Mouse (Mus musculus) heart, adult 2 months (tissue): Measurements from ENCODE around the gene Per3. TPM values are rescaled to one million over a fixed set of nuclear protein-coding genes. Genes with fewer than 3 reads are reported as not detected.
A peak's percentile ranks its signal among the peaks of the same experiment; 100 is the strongest.

ENCODE experiments used
- DNase-seq, 2 experiments: peaks; one replicate each; pipeline ENCODE4 v3.0.0; 2021
- H3K27ac ChIP-seq: fragments of 200-600 bp; 2 replicates; pipeline ENCODE4 v1.8.1; 2022
- H3K27me3 ChIP-seq: fragments of 200-500 bp; 2 replicates; pipeline ENCODE4 v1.6.1; 2012; ENCODE audit warnings: mild to moderate bottlenecking, low read length, inconsistent platforms, mixed read lengths; ENCODE audit not compliant: control insufficient read depth, insufficient read depth
- H3K36me3 ChIP-seq: fragments of 200-500 bp; 2 replicates; pipeline ENCODE4 v1.6.1; 2012; ENCODE audit warnings: low read length, inconsistent platforms; ENCODE audit not compliant: control insufficient read depth, insufficient read depth
- H3K4me1 ChIP-seq: fragments of 200-500 bp; 2 replicates; pipeline ENCODE4 v1.6.1; 2011; ENCODE audit warnings: low read length; ENCODE audit not compliant: control insufficient read depth, insufficient read depth
- H3K4me3 ChIP-seq: fragments of 200-600 bp; 2 replicates; pipeline ENCODE4 v1.8.1; 2022
- H3K79me2 ChIP-seq: fragments of 200-500 bp; replicated peaks from 2 replicates; pipeline ENCODE4 v1.6.1; 2012; ENCODE audit warnings: mild to moderate bottlenecking, inconsistent platforms, low read length, moderate library complexity, mixed read lengths; ENCODE audit not compliant: control insufficient read depth, insufficient read depth
- H3K9ac ChIP-seq: fragments of 200-500 bp; 2 replicates; pipeline ENCODE4 v1.6.1; 2012; ENCODE audit warnings: low read depth, mild to moderate bottlenecking, control low read depth, inconsistent platforms, low read length, mixed read lengths
- CTCF ChIP-seq: fragments of 200-600 bp; IDR thresholded peaks from 2 replicates; pipeline ENCODE4 v1.8.1; 2022; ENCODE audit warnings: antibody characterized with exemption, mild to moderate bottlenecking, moderate library complexity
- EP300 ChIP-seq: fragments of 200-500 bp; IDR thresholded peaks from 2 replicates; pipeline ENCODE4 v1.6.1; 2011; ENCODE audit warnings: low read depth, low read length, control low read depth; ENCODE audit not compliant: insufficient read depth
- POLR2A ChIP-seq: fragments of 200-500 bp; IDR thresholded peaks from 2 replicates; pipeline ENCODE4 v1.6.1; 2011; ENCODE audit warnings: mild to moderate bottlenecking, low read depth, low read length, control low read depth; ENCODE audit not compliant: insufficient read depth
- WGBS: fragments of 180-500 bp; shearing (Covaris S2); methylation state at CpG from one replicate; pipeline ENCODE4 v1.1.7; 2018; 5-methylcytosine and 5-hydroxymethylcytosine counted together
- intact Hi-C: fragments of 180-260 bp; cut with DNase I; formaldehyde crosslinking; loops from one replicate; pipeline ENCODE4 v1.15.1; 2025
- polyA plus RNA-seq: library from polyadenylated mRNA; depleted of rRNA; stranded (reverse); fragments of >200 nt; gene quantifications from 2 replicates; pipeline ENCODE4 v1.2.3, GENCODE M21; 2012
- total RNA-seq, 2 experiments: library from RNA; stranded (reverse); gene quantifications; 2 replicates each; pipeline ENCODE4 v1.2.3; 2021

The Per3 gene
- total and polyA plus RNA-seq, 3 experiments = 2.2 to 12.2 (median 11.1) TPM

DNA sequence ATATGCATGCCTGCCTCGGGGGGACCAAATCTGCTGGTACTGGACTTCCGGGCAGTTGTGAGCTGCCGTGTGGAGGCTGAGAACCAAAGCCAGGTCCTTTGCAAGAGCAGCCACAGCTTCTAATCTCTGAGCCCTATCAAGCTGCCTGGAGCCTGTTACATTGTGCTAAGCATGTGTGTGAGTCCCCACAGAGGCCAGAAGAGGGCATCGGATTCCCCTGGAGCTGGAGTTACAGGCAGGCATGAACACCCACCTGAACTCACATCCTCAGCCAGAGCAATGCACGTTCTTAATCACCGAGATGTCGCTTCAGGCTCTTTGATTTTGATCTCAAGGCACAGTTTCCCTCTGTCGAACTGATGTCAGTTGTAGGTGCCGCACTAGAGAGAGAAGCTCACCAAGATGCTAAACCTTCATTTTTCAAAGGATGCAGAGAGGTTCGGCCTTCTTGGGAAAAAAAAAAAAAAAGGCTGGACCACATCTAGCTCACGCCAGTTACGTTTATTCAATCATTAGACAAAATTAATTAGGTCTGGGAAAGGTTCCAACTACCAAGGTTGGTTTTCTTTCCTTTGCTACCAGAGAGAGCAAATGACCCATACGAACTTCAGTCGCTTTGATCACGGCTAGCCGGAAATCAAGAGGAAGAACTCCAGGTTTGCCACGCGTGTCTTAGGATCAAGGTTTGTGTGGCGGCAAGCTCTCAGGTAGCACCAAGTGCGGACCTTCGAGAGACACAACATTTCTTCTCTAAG is 66.1 kb downstream of the Per3 start:
- no peaks in the 10 kb centered on the region for H3K36me3 ChIP-seq
- no peaks in the 10 kb centered on the region for H3K79me2 ChIP-seq
- H3K27me3 ChIP-seq = no peaks in the 10 kb centered on the region
- intact Hi-C loops = no loop called here
- 89% methylated on average over 21 of the region's 21 CpGs for WGBS
- TF ChIP-seq POLR2A (no peak), EP300 (no peak), CTCF (no peak)
- H3K9ac ChIP-seq = no peak overlapping the region
- no peak for DNase-seq
- H3K27ac ChIP-seq = no peak overlapping the region
- H3K4me1 ChIP-seq = no peaks in the 10 kb centered on the region
- no peak overlapping the region for H3K4me3 ChIP-seq

DNA sequence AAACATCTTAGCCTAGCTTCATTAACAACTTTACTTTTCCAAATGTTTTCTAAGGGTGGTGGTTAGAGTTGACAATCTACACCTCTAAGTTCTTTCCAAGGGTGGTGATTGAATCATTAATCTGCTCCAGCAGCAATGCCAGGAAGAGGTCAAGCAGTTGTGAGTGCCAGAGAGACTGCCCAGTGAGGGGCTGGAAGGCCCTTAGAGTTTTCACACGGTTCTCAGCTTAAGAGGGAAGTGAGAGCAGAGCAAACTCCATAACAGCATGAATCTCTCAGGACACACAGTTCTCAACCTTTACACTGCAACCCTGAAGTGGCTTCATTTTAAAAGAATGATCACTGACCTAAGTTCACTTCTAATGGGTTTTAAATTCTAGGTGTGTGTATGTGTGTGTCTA is 69.3 kb downstream of the Per3 start:
- Histone ChIP-seq H3K4me3 (no peak overlapping the region), H3K4me1 (no peaks in the 10 kb centered on the region), H3K79me2 (no peaks in the 10 kb centered on the region), H3K36me3 (no peaks in the 10 kb centered on the region), H3K27me3 (no peaks in the 10 kb centered on the region), H3K27ac (no peak overlapping the region), H3K9ac (no peak overlapping the region)
- WGBS = 16% methylated on average over 1 of the region's 1 CpGs
- no peak for DNase-seq
- TF ChIP-seq EP300 (no peak), CTCF (no peak), POLR2A (no peak)
- intact Hi-C loops = no loop called here

DNA sequence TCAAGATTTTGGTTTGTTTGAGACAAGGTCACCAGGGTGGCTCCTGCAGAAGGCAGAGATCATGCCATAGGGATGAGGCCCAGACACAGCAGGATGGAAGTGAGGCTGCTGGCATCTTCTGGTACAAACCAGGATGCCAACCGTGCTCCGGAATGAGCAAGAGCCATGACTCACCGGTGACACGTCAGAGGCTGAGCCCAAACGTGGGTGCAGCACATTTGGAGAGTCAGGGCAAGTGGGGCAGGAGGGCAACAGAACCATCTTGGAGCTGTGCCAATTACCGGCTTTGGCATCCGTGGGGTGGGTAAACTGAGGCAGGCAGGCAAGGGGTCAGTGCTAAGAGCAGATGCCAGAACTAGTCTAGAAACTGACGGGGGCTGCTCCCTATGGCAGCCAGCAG is 71.2 kb downstream of the Per3 start:
- no peak overlapping the region for H3K4me3 ChIP-seq
- no peaks in the 10 kb centered on the region for H3K4me1 ChIP-seq
- 76% methylated on average over 8 of the region's 8 CpGs for WGBS
- TF ChIP-seq CTCF (no peak), EP300 (no peak), POLR2A (no peak)
- intact Hi-C loops = no loop called here
- H3K79me2 ChIP-seq = no peaks in the 10 kb centered on the region
- no peak overlapping the region for H3K9ac ChIP-seq
- H3K27ac ChIP-seq = no peak overlapping the region
- H3K27me3 ChIP-seq = no peaks in the 10 kb centered on the region
- DNase-seq = no peak
- H3K36me3 ChIP-seq = no peaks in the 10 kb centered on the region

DNA sequence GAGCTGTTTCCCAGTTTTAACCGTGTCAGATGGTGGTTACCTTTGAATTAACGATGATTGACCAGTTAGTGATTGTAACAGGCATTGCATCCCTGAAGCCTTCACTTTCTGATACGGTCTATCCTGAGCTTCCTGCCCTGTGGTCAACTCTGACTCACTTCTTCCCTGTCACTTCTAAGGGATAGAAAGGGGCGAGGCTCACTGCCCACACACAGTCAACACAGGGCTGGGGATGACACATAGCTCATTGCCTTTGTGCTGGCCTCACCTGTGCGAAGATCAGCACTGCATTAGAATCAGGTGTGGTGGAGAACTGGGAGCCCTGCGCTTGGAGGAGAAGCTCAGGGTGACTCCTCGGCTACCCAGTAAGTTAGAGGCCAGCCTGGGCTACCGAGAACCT is 75.5 kb downstream of the Per3 start:
- Histone ChIP-seq H3K4me1 (no peaks in the 10 kb centered on the region), H3K36me3 (no peaks in the 10 kb centered on the region), H3K4me3 (no peak overlapping the region), H3K79me2 (no peaks in the 10 kb centered on the region), H3K27ac (no peak overlapping the region), H3K27me3 (no peaks in the 10 kb centered on the region), H3K9ac (no peak overlapping the region)
- DNase-seq = no peak
- 82% methylated on average over 8 of the region's 8 CpGs for WGBS
- intact Hi-C loops = loop anchor here (5.0 kb wide), 1 partner anchor 173 kb away; no protein-coding TSS in a partner anchor
- TF ChIP-seq CTCF = no peak
- TF ChIP-seq EP300 = no peak
- no peak for TF ChIP-seq POLR2A

DNA sequence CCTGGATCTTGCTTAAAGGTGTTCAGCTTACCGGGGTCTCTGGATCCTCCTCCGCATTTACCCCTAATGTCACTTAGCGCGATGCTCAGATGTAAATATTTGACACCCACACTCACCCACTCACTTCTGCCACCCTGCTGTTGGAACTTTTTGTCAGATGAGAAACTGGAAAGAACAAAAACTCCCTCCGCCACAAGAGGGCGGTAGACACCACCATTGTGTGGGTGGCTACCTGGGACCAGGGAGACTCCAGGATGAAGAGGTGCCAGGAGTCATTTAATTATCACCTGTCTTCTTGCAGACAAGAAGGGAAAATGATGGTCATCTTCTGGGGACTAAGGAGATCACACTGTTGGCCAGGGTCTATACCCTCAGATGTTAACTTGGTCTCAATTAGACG is 77.9 kb downstream of the Per3 start:
- H3K36me3 ChIP-seq = no peaks in the 10 kb centered on the region
- H3K79me2 ChIP-seq = no peaks in the 10 kb centered on the region
- peak; percentile 33 to 49 for DNase-seq
- 17% methylated on average over 7 of the region's 7 CpGs for WGBS
- intact Hi-C loops = loop anchor here (2.0 to 5.0 kb wide), 2 partner anchors 176 to 310 kb away; no protein-coding TSS in a partner anchor
- H3K9ac ChIP-seq = no peak overlapping the region
- no peaks in the 10 kb centered on the region for H3K27me3 ChIP-seq
- no peak overlapping the region for H3K4me3 ChIP-seq
- TF ChIP-seq EP300 (no peak), CTCF (peak; percentile 79)
- H3K27ac ChIP-seq = no peak overlapping the region
- no peaks in the 10 kb centered on the region for H3K4me1 ChIP-seq

DNA sequence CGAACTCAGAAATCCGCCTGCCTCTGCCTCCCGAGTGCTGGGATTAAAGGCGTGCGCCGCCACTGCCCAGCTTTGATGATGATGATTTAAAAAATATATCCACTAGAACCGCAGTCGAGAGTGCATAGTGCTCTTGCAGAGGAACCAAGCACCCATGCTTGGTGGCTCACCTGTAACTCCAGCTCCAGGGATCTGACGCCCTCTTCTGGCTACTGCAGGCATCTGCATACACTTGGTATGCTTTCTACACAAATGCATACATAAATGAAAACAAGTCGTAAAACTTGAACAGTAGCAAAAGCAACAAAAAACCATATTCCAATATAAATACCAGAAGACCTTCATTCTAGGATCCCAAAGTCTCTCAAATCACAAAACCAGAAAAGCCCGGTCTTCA is 78.9 kb downstream of the Per3 start:
- Histone ChIP-seq H3K4me1 (no peaks in the 10 kb centered on the region), H3K79me2 (no peaks in the 10 kb centered on the region), H3K27me3 (no peaks in the 10 kb centered on the region), H3K9ac (no peak overlapping the region), H3K27ac (no peak overlapping the region), H3K4me3 (no peak overlapping the region), H3K36me3 (no peaks in the 10 kb centered on the region)
- no peak for DNase-seq
- TF ChIP-seq EP300 (no peak), POLR2A (no peak), CTCF (no peak; the same call in 1 of the 2 replicates)
- intact Hi-C loops = loop anchor here (5.0 kb wide), 1 partner anchor 177 kb away; no protein-coding TSS in a partner anchor
- WGBS = 63% methylated on average over 11 of the region's 11 CpGs
